Mouse (Mus musculus) A20 (cell line): ENCODE data around the gene Slc35b1.

Experiments used
- DNase-seq: peaks from one replicate; pipeline ENCODE4 v3.0.0-alpha.2; 2011; ENCODE audit warnings: low read depth, low spot score

Gene Slc35b1

DNA sequence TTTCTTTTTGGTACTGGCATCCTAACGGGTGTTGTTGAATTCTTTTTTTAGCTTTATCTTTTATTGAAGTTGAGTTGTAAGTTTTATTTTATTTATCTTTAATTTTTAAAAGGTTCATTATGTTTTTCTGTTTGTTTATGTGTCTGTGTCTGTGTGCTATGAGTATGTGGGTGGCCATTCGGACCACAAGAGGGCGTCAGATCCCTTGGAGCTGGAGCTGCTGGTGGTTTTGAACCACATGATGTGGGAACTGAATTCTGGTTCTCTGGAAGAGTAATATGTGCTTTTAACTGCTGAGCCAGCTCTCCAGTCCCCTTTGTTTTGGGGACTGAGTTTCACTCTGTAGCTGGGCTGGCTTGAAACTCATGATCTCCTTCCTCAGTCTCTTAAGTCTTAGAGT is 39.0 kb downstream of the Slc35b1 start:
- DNase-seq: peak; percentile 41

DNA sequence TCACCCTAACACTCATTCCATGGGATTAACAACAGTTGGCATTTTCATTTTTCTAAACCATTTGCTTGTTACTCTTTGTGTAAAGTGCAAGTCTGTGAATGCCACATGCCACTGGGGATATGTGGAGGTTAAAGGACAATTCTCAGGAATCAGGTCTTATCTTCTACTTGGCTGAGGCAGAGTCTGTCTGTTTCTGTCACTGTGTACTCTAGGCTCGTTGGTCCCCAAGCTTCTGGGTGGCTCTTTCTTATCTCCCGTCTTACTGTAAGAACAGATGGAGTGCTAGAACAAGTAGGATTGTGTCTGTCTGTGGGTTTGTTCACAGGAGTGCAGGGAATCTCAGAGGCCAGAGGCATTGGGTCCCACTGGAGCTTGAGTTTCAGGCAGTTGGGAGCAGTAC is 46.9 kb downstream of the Slc35b1 start:
- DNase-seq: no peak

DNA sequence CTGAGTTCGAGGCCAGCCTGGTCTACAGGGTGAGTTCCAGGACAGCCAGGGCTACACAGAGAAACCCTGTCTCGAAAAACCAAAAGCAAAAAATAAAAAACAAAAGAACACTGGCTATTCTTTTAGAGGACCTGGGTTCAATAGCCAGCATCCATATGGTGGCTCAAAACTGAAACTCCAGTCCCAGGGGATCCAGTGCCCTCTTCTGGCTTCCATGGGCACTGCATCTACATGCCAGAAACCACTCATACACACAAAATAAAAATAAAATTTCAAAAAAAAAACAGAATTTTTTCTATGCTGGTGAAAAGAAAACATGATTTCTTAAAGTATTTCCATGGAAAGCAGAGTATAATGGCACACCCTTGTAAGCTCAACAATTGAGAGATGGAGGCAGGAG is 47.7 kb downstream of the Slc35b1 start:
- no peak for DNase-seq
